Mouse (Mus musculus) forelimb bud, embryonic 11.5 days (tissue): ENCODE measurements around the gene 1700109H08Rik.
"Not testable (repeated sequence)": the region's sequence is repeated elsewhere in the genome, so short reads cannot be mapped to it uniquely, and the experiment has no call there.

Source experiments
- DNase-seq: peaks from one replicate; pipeline ENCODE4 v3.0.0-alpha.2; 2012; ENCODE audit warnings: low read depth, low spot score

1700109H08Rik gene

GRCm38 (mm10) chr5:3571266-3571665 is at the start of gene 1700109H08Rik:
TSS of gene 1700109H08Rik (plus strand) at chr5:3571566.
- no peak for DNase-seq

- no peak for DNase-seq
Observed at GRCm38 (mm10) chr5:3521741-3522140, 49.6 kb upstream of the 1700109H08Rik start.

- DNase-seq, result no peak
Observed at GRCm38 (mm10) chr5:3522826-3523225, 48.5 kb upstream of the 1700109H08Rik start.

- DNase-seq, result no peak
Observed at GRCm38 (mm10) chr5:3527041-3527691, 44.2 kb upstream of the 1700109H08Rik start.

- DNase-seq, result no peak
Observed at GRCm38 (mm10) chr5:3529585-3530189, 41.7 kb upstream of the 1700109H08Rik start.

- not testable (repeated sequence) for DNase-seq
Observed at GRCm38 (mm10) chr5:3532048-3532447, 39.3 kb upstream of the 1700109H08Rik start.

- DNase-seq, result no peak
Observed at GRCm38 (mm10) chr5:3536592-3537212, 34.7 kb upstream of the 1700109H08Rik start.

GRCm38 (mm10) chr5:3538505-3539472 is 32.6 kb upstream of the 1700109H08Rik start:
- no peak for DNase-seq

GRCm38 (mm10) chr5:3541871-3542270 is 29.5 kb upstream of the 1700109H08Rik start:
- DNase-seq, result no peak

GRCm38 (mm10) chr5:3543629-3544479 is 27.5 kb upstream of the 1700109H08Rik start, which contains the start of gene Fam133b:
TSS of gene Fam133b (plus strand) at chr5:3543833.
- peak; percentile 95 for DNase-seq

- DNase-seq, result no peak
Observed at GRCm38 (mm10) chr5:3544480-3544769, 26.9 kb upstream of the 1700109H08Rik start.

GRCm38 (mm10) chr5:3546226-3546625 is 25.1 kb upstream of the 1700109H08Rik start:
- no peak for DNase-seq

- DNase-seq, result no peak
Observed at GRCm38 (mm10) chr5:3551481-3551880, 19.9 kb upstream of the 1700109H08Rik start.

GRCm38 (mm10) chr5:3554198-3554597 is 17.2 kb upstream of the 1700109H08Rik start:
- no peak for DNase-seq

GRCm38 (mm10) chr5:3574825-3575224 is 3.5 kb downstream of the 1700109H08Rik start:
- DNase-seq, result no peak

GRCm38 (mm10) chr5:3577939-3578338 is 6.6 kb downstream of the 1700109H08Rik start:
- no peak for DNase-seq

GRCm38 (mm10) chr5:3579066-3579465 is 7.7 kb downstream of the 1700109H08Rik start:
- DNase-seq, result no peak

- peak; percentile 97 for DNase-seq
Observed at GRCm38 (mm10) chr5:3595693-3596398, 24.5 kb downstream of the 1700109H08Rik start, which contains the start of gene Pex1. TSS of gene Pex1 (plus strand) at chr5:3596066.

- peak; percentile 73 for DNase-seq
Observed at GRCm38 (mm10) chr5:3596399-3596766, 25.0 kb downstream of the 1700109H08Rik start, which contains the start of gene Rbm48. TSS of gene Rbm48 (minus strand) at chr5:3596585.

GRCm38 (mm10) chr5:3597171-3597570 is 25.8 kb downstream of the 1700109H08Rik start:
- DNase-seq, result no peak
